Mouse (Mus musculus) kidney, embryonic 15.5 days (tissue): Measurements from ENCODE around the gene Ydjc. TPM values are rescaled to one million over a fixed set of nuclear protein-coding genes. Genes with fewer than 3 reads are reported as not detected.

Experiments
- ATAC-seq: fragments of 200-750 bp; cut with Nextera tagmentation; replicated peaks from 2 replicates; pipeline ENCODE4 v1.8.0; 2017; ENCODE audit warnings: moderate TSS enrichment; ENCODE audit not compliant: low FRiP score
- H3K27ac ChIP-seq: fragments of 300-500 bp; sonication (generic); 2 replicates; pipeline ENCODE4 v1.5.1; 2015; ENCODE audit warnings: mild to moderate bottlenecking, inconsistent platforms
- H3K27me3 ChIP-seq: fragments of 300-500 bp; sonication (generic); 2 replicates; pipeline ENCODE4 v1.6.1; 2015; ENCODE audit warnings: inconsistent platforms
- H3K36me3 ChIP-seq: fragments of 300-500 bp; sonication (generic); 2 replicates; pipeline ENCODE4 v1.6.1; 2015; ENCODE audit warnings: inconsistent platforms
- H3K4me1 ChIP-seq: fragments of 300-500 bp; sonication (generic); 2 replicates; pipeline ENCODE4 v1.6.1; 2015; ENCODE audit warnings: inconsistent platforms
- H3K4me2 ChIP-seq: fragments of 300-500 bp; sonication (generic); 2 replicates; pipeline ENCODE4 v1.6.1; 2015; ENCODE audit warnings: moderate library complexity, mild to moderate bottlenecking, inconsistent platforms
- H3K4me3 ChIP-seq: fragments of 300-500 bp; sonication (generic); replicated peaks from 2 replicates; pipeline ENCODE4 v1.5.1; 2015; ENCODE audit warnings: mild to moderate bottlenecking, inconsistent platforms
- H3K9ac ChIP-seq: fragments of 300-500 bp; sonication (generic); 2 replicates; pipeline ENCODE4 v1.6.1; 2015; ENCODE audit warnings: mild to moderate bottlenecking, inconsistent platforms
- H3K9me3 ChIP-seq: fragments of 300-500 bp; sonication (generic); replicated peaks from 2 replicates; pipeline ENCODE4 v1.6.1; 2016; ENCODE audit warnings: inconsistent platforms
- WGBS: fragments of 180-500 bp; shearing (Covaris S2); methylation state at CpG from one replicate; pipeline ENCODE4 v1.1.7; 2015; ENCODE audit warnings: mixed read lengths; 5-methylcytosine and 5-hydroxymethylcytosine counted together
- microRNA counts: library from miRNA; unstranded; fragments of <30 nt; microRNA quantifications from one replicate; lab custom pipeline; 2016
- microRNA-seq: library from miRNA; unstranded; fragments of <30 nt; microRNA quantifications from one replicate; pipeline ENCODE4, GENCODE M21; 2016
- polyA plus RNA-seq: library from polyadenylated mRNA; unstranded; fragments of >200 nt; fragmentation: Nextera tagmentation; extraction: Ambion mirVana; gene quantifications from 2 replicates; pipeline ENCODE4 v1.2.1, GENCODE M21; 2015

Gene Ydjc
- polyA plus RNA-seq, 1 experiment from 2014 or later: 11.5 TPM

GRCm38 (mm10) chr16:17201977-17202376, 57.6 kb downstream of the Ydjc start:
- Histone ChIP-seq H3K4me1 (peaks cover 20% of the 10 kb centered on the region), H3K4me2 (no peak overlapping the region), H3K27ac (peak overlapping the region; percentile 85), H3K9ac (no peak overlapping the region), H3K27me3 (peaks cover 9% of the 10 kb centered on the region), H3K9me3 (no peaks in the 10 kb centered on the region), H3K36me3 (0 out of 2 replicates have a peak, but pooled peaks cover 8% of the 10 kb centered on the region), H3K4me3 (no peak overlapping the region)
- ATAC-seq: peak; percentile 70
- WGBS: 39% methylated on average over 2 of the region's 2 CpGs

- Histone ChIP-seq H3K27ac (peak within 1 kb of the TSS; percentile 85), H3K4me1 (peaks cover 20% of the 10 kb centered on the region), H3K4me3 (peak within 1 kb of the TSS; percentile 98), H3K9ac (peak within 1 kb of the TSS; percentile 99; the same call in 1 of the 2 replicates), H3K36me3 (0 out of 2 replicates have a peak, but pooled peaks cover 6% of the 10 kb centered on the region), H3K9me3 (no peaks in the 10 kb centered on the region), H3K27me3 (peaks cover 12% of the 10 kb centered on the region), H3K4me2 (peak within 1 kb of the TSS; percentile 74)
- no peak for ATAC-seq
- 98% methylated on average over 1 of the region's 1 CpGs for WGBS
Measured at GRCm38 (mm10) chr16:17202549-17202948, 58.1 kb downstream of the Ydjc start, which contains the start of gene Ube2l3. Gene Ube2l3 (minus strand): TSS chr16:17202649.

- ATAC-seq: no peak
Measured at GRCm38 (mm10) chr16:17204990-17205389, 60.6 kb downstream of the Ydjc start.

GRCm38 (mm10) chr16:17208389-17209361, 64.3 kb downstream of the Ydjc start, which contains the start of gene Rimbp3:
Gene Rimbp3 (plus strand): TSS chr16:17208603.
- peak within 1 kb of the TSS; percentile 34 for H3K27ac ChIP-seq

More at GRCm38 (mm10) chr16:17204990-17205389, 60.6 kb downstream of the Ydjc start:
- Histone ChIP-seq H3K4me1 (peaks cover 25% of the 10 kb centered on the region), H3K36me3 (no peaks in the 10 kb centered on the region), H3K27me3 (peaks cover 25% of the 10 kb centered on the region), H3K9ac (no peak overlapping the region), H3K4me2 (no peak overlapping the region), H3K27ac (no peak overlapping the region), H3K9me3 (no peaks in the 10 kb centered on the region), H3K4me3 (no peak overlapping the region)
- WGBS: 3% methylated on average over 6 of the region's 6 CpGs

GRCm38 (mm10) chr16:17209404-17209960, 65.1 kb downstream of the Ydjc start:
- ATAC-seq: peak; percentile 13
- Histone ChIP-seq H3K4me2 (peak overlapping the region; percentile 92), H3K9ac (peak overlapping the region; percentile 27; the same call in 1 of the 2 replicates), H3K27ac (peak overlapping the region; percentile 1), H3K4me3 (peak overlapping the region; percentile 52), H3K9me3 (no peaks in the 10 kb centered on the region), H3K36me3 (no peaks in the 10 kb centered on the region), H3K4me1 (peaks cover 23% of the 10 kb centered on the region), H3K27me3 (peaks cover 48% of the 10 kb centered on the region)
- under 1% methylated on average over 37 of the region's 37 CpGs for WGBS

More at GRCm38 (mm10) chr16:17208389-17209361, 64.3 kb downstream of the Ydjc start, which contains the start of gene Rimbp3:
- peak within 1 kb of the TSS; percentile 92 for H3K4me2 ChIP-seq
- under 1% methylated on average over 85 of the region's 85 CpGs for WGBS
- H3K9me3 ChIP-seq: no peaks in the 10 kb centered on the region
- H3K27me3 ChIP-seq: peaks cover 48% of the 10 kb centered on the region
- peaks cover 23% of the 10 kb centered on the region for H3K4me1 ChIP-seq
- no peaks in the 10 kb centered on the region for H3K36me3 ChIP-seq
- peak within 1 kb of the TSS; percentile 46 for H3K9ac ChIP-seq
- H3K4me3 ChIP-seq: peak within 1 kb of the TSS; percentile 52
- peak; percentile 85 for ATAC-seq

MicroRNAs within 50 kb of the gene (microRNA counts, 519-probe panel; counts per million panel counts)
- microRNA mmu-miR-130b (lab: Ali Mortazavi, UCI) (3,495 counts per million, percentile 90 among the panel's probes with 10 or more counts), microRNA mmu-miR-301b (lab: Ali Mortazavi, UCI) (2,410 counts per million, percentile 36 among the panel's probes with 10 or more counts)

Small RNA genes within 50 kb of the gene (microRNA-seq; reads per million reads assigned to microRNA genes)
- gene Mir130b: 7,400 reads per million, percentile 94 among the genes with 10 or more reads in this experiment
- 68.2 reads per million, percentile 53 among the genes with 10 or more reads in this experiment for gene Mir301b

Other genes starting within 250 kb of the Ydjc start
- 31.0 and 31.7 TPM in 2 replicates for gene Ppm1f, start 248.2 kb upstream of the Ydjc start, polyA plus RNA-seq
- 164 and 172 TPM in 2 replicates for gene Mapk1, start 161.2 kb upstream of the Ydjc start, polyA plus RNA-seq
- gene Ypel1, start 74.9 kb upstream of the Ydjc start, polyA plus RNA-seq: 37.8 and 43.5 TPM in 2 replicates
- gene Ppil2, start 33.4 kb upstream of the Ydjc start, polyA plus RNA-seq: 134 and 145 TPM in 2 replicates
- gene 2610318N02Rik, start 19.5 kb upstream of the Ydjc start, polyA plus RNA-seq: 57.0 and 57.7 TPM in 2 replicates
- gene Sdf2l1, start 12.2 kb upstream of the Ydjc start, polyA plus RNA-seq: 94.1 and 94.2 TPM in 2 replicates
- gene Ccdc116, start 2.6 kb downstream of the Ydjc start, polyA plus RNA-seq: 0.53 and 0.60 TPM in 2 replicates
- 360 and 379 TPM in 2 replicates for gene Ube2l3, start 58.0 kb downstream of the Ydjc start, polyA plus RNA-seq
- gene Rimbp3, start 64.0 kb downstream of the Ydjc start, polyA plus RNA-seq: 0.44 and 0.73 TPM in 2 replicates
- 4.6 and 4.8 TPM in 2 replicates for gene Hic2, start 89.0 kb downstream of the Ydjc start, polyA plus RNA-seq
- 13.3 and 17.7 TPM in 2 replicates for gene Tmem191c, start 131.5 kb downstream of the Ydjc start, polyA plus RNA-seq
- gene Serpind1, start 186.8 kb downstream of the Ydjc start, polyA plus RNA-seq: 1.9 and 3.2 TPM in 2 replicates